Mouse (Mus musculus) heart, embryonic 13.5 days (tissue): Measurements from ENCODE around the gene Myh11. TPM values are rescaled to one million over a fixed set of nuclear protein-coding genes. Genes with fewer than 3 reads are reported as not detected.

Source experiments
- ATAC-seq: fragments of 200-750 bp; cut with Nextera tagmentation; 2 replicates; pipeline ENCODE4 v1.8.0; 2017; ENCODE audit warnings: moderate TSS enrichment; ENCODE audit not compliant: insufficient number of reproducible peaks, low FRiP score, low TSS enrichment; ENCODE audit errors: extremely low read depth
- H3K27ac ChIP-seq: fragments of 300-500 bp; sonication (generic); replicated peaks from 2 replicates; pipeline ENCODE4 v1.5.1; 2015; ENCODE audit warnings: moderate library complexity, mild to moderate bottlenecking, inconsistent platforms
- H3K27me3 ChIP-seq: fragments of 300-500 bp; sonication (generic); replicated peaks from 2 replicates; pipeline ENCODE4 v1.6.1; 2015; ENCODE audit warnings: mild to moderate bottlenecking, inconsistent platforms
- H3K36me3 ChIP-seq: fragments of 300-500 bp; sonication (generic); 2 replicates; pipeline ENCODE4 v1.6.1; 2015; ENCODE audit warnings: mild to moderate bottlenecking, inconsistent platforms
- H3K4me1 ChIP-seq: fragments of 300-500 bp; sonication (generic); 2 replicates; pipeline ENCODE4 v1.6.1; 2015; ENCODE audit warnings: inconsistent platforms
- H3K4me2 ChIP-seq: fragments of 300-500 bp; sonication (generic); 2 replicates; pipeline ENCODE4 v1.6.1; 2015; ENCODE audit warnings: inconsistent platforms, mild to moderate bottlenecking, moderate library complexity
- H3K4me3 ChIP-seq: fragments of 300-500 bp; sonication (generic); 2 replicates; pipeline ENCODE4 v1.5.1; 2015; ENCODE audit warnings: moderate library complexity, mild to moderate bottlenecking, inconsistent platforms
- H3K9ac ChIP-seq: fragments of 300-500 bp; sonication (generic); 2 replicates; pipeline ENCODE4 v1.6.1; 2015; ENCODE audit warnings: inconsistent platforms, mild to moderate bottlenecking, moderate library complexity
- H3K9me3 ChIP-seq: fragments of 300-500 bp; sonication (generic); 2 replicates; pipeline ENCODE4 v1.6.1; 2016; ENCODE audit warnings: inconsistent platforms
- WGBS: fragments of 180-500 bp; shearing (Covaris S2); methylation state at CpG from one replicate; pipeline ENCODE4 v1.1.7; 2015; ENCODE audit warnings: mixed read lengths; 5-methylcytosine and 5-hydroxymethylcytosine counted together
- polyA plus RNA-seq: library from polyadenylated mRNA; unstranded; fragments of >200 nt; fragmentation: Nextera tagmentation; extraction: Ambion mirVana; gene quantifications from 2 replicates; pipeline ENCODE4 v1.2.1, GENCODE M21; 2015

Gene Myh11
- polyA plus RNA-seq, 1 experiment from 2014 or later: 2.9 TPM

DNA sequence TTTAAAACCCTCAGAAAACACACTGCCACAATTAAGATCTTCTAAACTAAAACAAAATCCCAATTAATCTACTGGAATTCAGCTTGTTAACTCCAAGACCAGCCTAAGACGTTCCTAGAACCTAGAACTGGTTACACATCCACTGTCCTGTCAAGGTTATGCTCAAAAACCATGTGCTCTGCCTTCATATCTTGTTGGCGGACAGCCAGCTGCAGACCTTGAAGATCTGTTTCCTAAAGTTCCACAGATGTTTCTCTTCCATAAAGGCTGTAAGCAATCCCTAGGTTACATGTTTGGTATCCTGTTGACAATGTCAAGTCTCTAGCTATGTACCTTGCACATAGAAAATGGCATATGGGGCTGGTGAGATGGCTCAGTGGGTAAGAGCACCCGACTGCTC is 13.6 kb upstream of the Myh11 start:
- Histone ChIP-seq H3K9ac (no peak overlapping the region), H3K36me3 (peaks cover 84% of the 10 kb centered on the region), H3K27ac (no peak overlapping the region), H3K4me1 (peaks cover 9% of the 10 kb centered on the region), H3K4me3 (no peak overlapping the region), H3K27me3 (no peaks in the 10 kb centered on the region), H3K4me2 (no peak overlapping the region), H3K9me3 (no peaks in the 10 kb centered on the region)
- no peak for ATAC-seq
- WGBS: 81% methylated on average over 3 of the region's 3 CpGs

DNA sequence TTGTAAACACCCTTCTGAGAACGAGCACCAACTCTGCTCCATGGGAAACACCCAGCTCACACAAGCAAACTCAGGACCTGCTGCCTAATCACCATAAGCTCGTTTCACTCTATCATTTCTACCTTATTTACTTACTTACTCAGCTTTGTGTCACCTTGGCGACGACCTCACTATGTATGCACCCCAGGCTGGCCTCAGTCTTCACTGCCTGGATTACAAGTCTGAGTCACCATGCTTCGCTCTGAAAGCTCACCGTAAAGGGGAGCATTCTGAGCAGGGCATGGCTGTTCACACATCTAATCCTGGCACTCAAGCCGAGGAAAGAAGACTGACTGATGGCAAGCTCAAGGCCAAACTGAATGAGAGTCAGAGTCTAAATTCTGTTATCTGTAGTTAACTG is 12.5 kb upstream of the Myh11 start:
- H3K27ac ChIP-seq: no peak overlapping the region
- no peak for ATAC-seq
- peaks cover 87% of the 10 kb centered on the region for H3K36me3 ChIP-seq
- H3K9ac ChIP-seq: no peak overlapping the region
- peaks cover 9% of the 10 kb centered on the region for H3K4me1 ChIP-seq
- WGBS: 59% methylated on average over 7 of the region's 7 CpGs
- H3K27me3 ChIP-seq: no peaks in the 10 kb centered on the region
- H3K4me2 ChIP-seq: no peak overlapping the region
- H3K4me3 ChIP-seq: no peak overlapping the region
- no peaks in the 10 kb centered on the region for H3K9me3 ChIP-seq

- no peak overlapping the region for H3K9ac ChIP-seq
- ATAC-seq: no peak
- peaks cover 86% of the 10 kb centered on the region for H3K36me3 ChIP-seq
- H3K4me3 ChIP-seq: no peak overlapping the region
- H3K27me3 ChIP-seq: no peaks in the 10 kb centered on the region
- no peak overlapping the region for H3K27ac ChIP-seq
- no peak overlapping the region for H3K4me2 ChIP-seq
- H3K4me1 ChIP-seq: peaks cover 9% of the 10 kb centered on the region
- whole genome bisulfite sequencing: 92% methylated on average over 2 of the region's 2 CpGs
- no peaks in the 10 kb centered on the region for H3K9me3 ChIP-seq
These were observed 12.0 kb upstream of the Myh11 start for GRCm38 (mm10) chr16:14303148-14303547.

- ATAC-seq: no peak
These were observed 7.3 kb upstream of the Myh11 start for GRCm38 (mm10) chr16:14298461-14298860.

GRCm38 (mm10) chr16:14297746-14298145 is 6.6 kb upstream of the Myh11 start:
- WGBS: 84% methylated on average over 4 of the region's 4 CpGs
- ATAC-seq: no peak
- H3K27ac ChIP-seq: no peak overlapping the region

More at GRCm38 (mm10) chr16:14298461-14298860, 7.3 kb upstream of the Myh11 start:
- Histone ChIP-seq H3K27ac (no peak overlapping the region), H3K9ac (no peak overlapping the region), H3K27me3 (peaks cover 24% of the 10 kb centered on the region), H3K4me2 (no peak overlapping the region), H3K9me3 (no peaks in the 10 kb centered on the region), H3K36me3 (peaks cover 61% of the 10 kb centered on the region), H3K4me3 (no peak overlapping the region), H3K4me1 (no peaks in the 10 kb centered on the region; the same call in 1 of the 2 replicates)
- WGBS: 58% methylated on average over 4 of the region's 4 CpGs

DNA sequence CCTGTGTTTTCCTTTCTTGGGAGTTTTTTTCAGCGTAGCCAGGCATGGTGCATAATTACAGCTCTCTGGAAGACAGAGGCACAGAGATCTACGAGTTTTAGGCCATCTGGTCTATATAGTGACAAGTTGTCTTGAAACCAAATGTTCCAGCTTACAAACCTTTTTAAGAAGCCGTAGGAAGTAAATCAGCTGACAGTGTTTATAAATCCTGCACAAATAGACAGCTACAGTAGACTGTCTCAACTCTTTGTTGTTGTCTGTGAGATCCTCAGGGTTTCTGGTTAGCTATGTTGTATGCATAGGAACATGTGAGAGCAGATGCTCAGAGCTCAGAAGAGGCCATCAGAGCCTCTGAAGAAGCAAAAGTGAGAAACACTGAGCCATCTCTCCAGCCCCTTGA is 6.0 kb upstream of the Myh11 start:
- Histone ChIP-seq H3K4me1 (peaks cover 10% of the 10 kb centered on the region), H3K36me3 (peaks cover 49% of the 10 kb centered on the region), H3K27me3 (peaks cover 38% of the 10 kb centered on the region), H3K9ac (no peak overlapping the region), H3K27ac (no peak overlapping the region), H3K9me3 (no peaks in the 10 kb centered on the region), H3K4me3 (no peak overlapping the region), H3K4me2 (no peak overlapping the region)
- ATAC-seq: no peak
- WGBS: 77% methylated on average over 3 of the region's 3 CpGs

More at GRCm38 (mm10) chr16:14297746-14298145, 6.6 kb upstream of the Myh11 start:
- H3K9ac ChIP-seq: no peak overlapping the region
- no peak overlapping the region for H3K4me2 ChIP-seq
- H3K27me3 ChIP-seq: peaks cover 32% of the 10 kb centered on the region
- H3K4me3 ChIP-seq: no peak overlapping the region
- H3K36me3 ChIP-seq: peaks cover 54% of the 10 kb centered on the region
- H3K9me3 ChIP-seq: no peaks in the 10 kb centered on the region
- peaks cover 4% of the 10 kb centered on the region for H3K4me1 ChIP-seq

DNA sequence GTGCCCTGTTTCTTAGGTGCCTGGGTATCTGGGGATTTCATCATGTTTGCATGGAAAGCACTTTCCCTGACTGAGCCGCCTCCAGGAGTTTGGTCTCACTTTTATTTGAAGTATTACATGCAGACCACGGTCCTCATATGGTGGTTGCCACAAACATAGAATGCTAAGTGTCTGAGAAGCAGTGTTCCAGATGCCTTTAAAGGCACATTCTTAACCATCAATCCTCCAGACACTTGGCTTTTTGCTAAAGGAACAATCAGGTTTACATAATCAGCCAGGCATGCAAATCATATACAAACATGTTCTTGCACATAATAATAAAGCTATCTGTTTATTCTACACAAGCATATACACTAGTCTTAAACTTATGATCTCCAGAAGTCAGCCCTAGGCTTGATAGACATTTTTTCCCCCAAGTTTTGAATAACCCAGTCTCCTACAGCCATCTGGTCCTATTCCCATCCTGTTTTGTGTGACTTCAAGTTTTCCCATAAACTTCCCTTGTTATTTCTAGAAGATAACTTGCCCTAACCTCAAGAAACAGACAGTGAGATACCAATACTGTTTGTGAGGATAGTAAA is 5.5 kb upstream of the Myh11 start:
- ATAC-seq: no peak
- Histone ChIP-seq H3K9ac (no peak overlapping the region), H3K27ac (no peak overlapping the region), H3K36me3 (peaks cover 44% of the 10 kb centered on the region), H3K4me1 (peaks cover 15% of the 10 kb centered on the region), H3K27me3 (peaks cover 43% of the 10 kb centered on the region), H3K4me2 (no peak overlapping the region), H3K9me3 (no peaks in the 10 kb centered on the region), H3K4me3 (no peak overlapping the region)
- WGBS: 82% methylated on average over 2 of the region's 2 CpGs

DNA sequence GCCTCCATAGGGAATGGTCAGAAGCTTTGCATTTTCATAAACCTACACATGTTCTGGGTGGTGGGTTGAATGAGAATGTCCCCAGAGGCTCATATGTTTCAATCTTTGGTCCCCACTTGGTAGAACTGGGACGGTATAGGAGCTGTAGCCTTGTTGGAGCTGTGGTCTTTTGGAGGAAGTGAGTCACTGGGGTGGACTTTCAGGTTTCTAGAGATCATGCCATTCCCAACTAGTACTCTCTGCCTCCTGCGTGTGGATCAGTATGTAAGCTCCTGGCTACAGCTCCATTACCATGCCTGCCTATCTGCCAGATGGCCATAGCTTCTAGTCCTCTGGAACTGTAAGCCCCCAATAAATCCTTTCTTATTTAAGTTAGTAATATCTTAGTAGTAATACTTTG is 4.1 kb upstream of the Myh11 start:
- no peak for ATAC-seq
- no peak overlapping the region for H3K4me3 ChIP-seq
- H3K4me1 ChIP-seq: peaks cover 19% of the 10 kb centered on the region
- no peak overlapping the region for H3K27ac ChIP-seq
- H3K9ac ChIP-seq: no peak overlapping the region
- H3K4me2 ChIP-seq: no peak overlapping the region
- no peaks in the 10 kb centered on the region for H3K9me3 ChIP-seq
- peaks cover 56% of the 10 kb centered on the region for H3K27me3 ChIP-seq
- 63% methylated on average over 2 of the region's 2 CpGs for WGBS
- peaks cover 30% of the 10 kb centered on the region for H3K36me3 ChIP-seq

DNA sequence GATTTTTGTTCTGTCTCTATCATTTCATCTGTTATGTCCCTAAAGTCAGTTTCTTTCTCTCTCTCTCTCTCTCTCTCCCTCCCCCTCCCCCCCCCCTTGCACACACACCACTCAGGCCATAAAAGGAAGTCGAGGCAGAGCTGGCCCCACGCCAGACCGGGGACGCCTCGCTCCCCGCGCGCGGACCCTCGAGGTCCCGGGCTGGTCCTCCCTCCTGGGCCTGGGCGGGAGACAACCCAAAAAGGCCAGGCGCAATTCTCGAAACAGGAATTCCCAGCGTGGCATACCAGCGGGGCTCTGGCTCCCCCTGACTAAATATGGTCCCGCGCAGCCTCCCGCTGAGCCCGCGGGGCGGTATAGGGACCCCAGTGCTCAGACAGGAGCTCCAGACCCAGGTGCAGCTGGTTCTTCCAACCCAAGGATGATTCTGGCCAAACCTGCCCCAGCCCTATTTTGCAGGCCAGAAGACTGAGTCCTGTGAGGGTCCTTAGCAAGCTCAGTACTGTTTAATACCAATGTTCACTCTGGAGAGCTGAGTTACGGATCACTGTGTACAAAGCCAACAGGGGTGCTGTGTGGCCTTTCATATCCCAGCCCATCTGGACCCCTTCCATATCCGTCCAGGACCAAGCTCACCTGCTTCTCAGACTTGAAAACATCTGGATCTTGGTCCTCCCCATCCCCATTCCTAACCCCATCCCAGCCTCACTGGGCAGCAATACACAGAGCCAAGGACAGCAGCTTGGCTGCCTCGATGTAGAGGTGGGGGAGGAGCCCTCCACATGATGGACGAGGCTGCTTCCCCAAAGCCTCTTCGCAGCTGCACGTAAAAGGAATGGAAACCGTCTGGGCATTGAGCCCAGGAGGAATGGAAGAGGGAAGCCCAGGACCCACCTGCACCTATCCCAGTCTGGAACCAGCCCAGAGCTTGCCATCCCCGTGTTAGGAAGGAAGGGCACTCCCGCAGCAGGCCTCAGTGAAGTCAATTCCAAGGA is 1.3 kb upstream of the Myh11 start:
- peak overlapping the region; percentile 47; the same call in 1 of the 2 replicates for H3K9ac ChIP-seq
- H3K36me3 ChIP-seq: 0 out of 2 replicates have a peak, but pooled peaks cover 5% of the 10 kb centered on the region
- WGBS: 10% methylated on average over 31 of the region's 31 CpGs
- H3K4me1 ChIP-seq: peaks cover 19% of the 10 kb centered on the region
- no peaks in the 10 kb centered on the region for H3K9me3 ChIP-seq
- H3K4me3 ChIP-seq: peak overlapping the region; percentile 43
- peak overlapping the region; percentile 69 for H3K4me2 ChIP-seq
- no peak for ATAC-seq
- no peak overlapping the region for H3K27ac ChIP-seq
- H3K27me3 ChIP-seq: peaks cover 84% of the 10 kb centered on the region

DNA sequence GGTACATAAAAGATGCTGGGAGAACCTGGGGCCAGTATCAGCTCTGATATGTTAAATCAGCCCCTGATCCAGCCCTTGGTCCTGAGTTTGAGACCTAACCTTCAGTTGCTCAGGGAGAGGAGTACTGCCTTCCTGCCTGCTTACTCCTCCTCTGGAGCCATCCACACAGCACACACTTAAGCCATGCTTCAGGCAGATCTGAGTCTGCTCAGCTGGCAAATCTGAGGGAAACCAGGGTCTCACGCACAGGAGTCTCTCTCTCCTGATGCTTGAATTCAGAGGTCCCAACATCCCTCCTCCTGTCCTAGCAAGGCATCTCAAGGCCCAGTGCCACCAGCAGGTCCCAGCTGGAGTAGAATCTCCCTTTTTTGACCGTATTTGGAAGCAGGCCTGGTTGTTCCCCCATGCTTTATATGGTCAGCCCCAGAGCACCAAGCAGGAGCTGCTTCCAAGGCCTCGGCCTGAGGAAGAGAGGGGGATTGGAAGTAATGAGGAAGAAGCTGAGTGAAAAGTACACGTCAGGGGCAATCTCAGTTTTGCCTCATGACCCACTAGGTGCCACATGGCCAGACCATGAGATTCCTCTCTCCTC is 18.7 kb downstream of the Myh11 start:
- Histone ChIP-seq H3K36me3 (no peaks in the 10 kb centered on the region), H3K4me2 (no peak overlapping the region), H3K4me3 (no peak overlapping the region), H3K9me3 (no peaks in the 10 kb centered on the region), H3K27me3 (peaks cover 100% of the 10 kb centered on the region), H3K9ac (no peak overlapping the region), H3K27ac (no peak overlapping the region), H3K4me1 (no peaks in the 10 kb centered on the region)
- ATAC-seq: no peak
- 52% methylated on average over 4 of the region's 4 CpGs for WGBS

DNA sequence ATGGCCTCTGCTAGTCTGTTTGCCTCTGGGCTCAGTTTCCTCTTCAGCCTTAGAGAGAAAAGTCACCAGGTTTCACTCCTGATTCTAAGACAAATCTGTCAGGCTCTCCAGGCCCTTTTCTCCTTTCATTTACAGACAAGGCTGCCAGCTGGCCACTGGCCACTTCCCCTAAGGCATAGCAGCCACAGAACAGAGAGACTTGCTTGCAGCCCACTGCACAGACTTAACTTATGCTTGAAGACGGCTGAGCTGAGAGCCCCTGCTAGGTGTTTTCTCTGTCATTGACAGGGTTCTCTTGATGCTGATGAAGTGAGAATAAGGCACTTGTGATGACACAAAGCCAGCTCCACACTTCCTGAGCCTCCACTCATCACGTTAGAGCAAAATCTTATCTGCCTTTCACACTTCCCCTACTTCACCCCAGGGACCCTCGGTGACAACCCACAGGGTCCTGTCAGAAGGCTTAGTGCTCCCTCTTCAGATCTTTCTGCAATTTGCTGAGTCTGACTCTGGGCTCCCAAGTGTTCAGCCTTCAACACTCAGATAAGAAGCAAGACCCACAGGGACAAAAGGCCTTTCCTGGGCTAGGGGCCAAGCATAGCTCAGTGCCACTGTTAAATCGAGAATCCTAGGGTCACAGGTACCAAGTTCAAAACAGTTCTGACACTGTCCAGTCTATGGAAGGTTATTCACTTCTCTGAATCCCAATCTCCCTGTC is 25.8 kb downstream of the Myh11 start:
- H3K4me3 ChIP-seq: no peak overlapping the region
- H3K27ac ChIP-seq: no peak overlapping the region
- H3K4me2 ChIP-seq: no peak overlapping the region
- no peaks in the 10 kb centered on the region; the same call in 1 of the 2 replicates for H3K9me3 ChIP-seq
- WGBS: 6% methylated on average over 4 of the region's 4 CpGs
- peaks cover 90% of the 10 kb centered on the region for H3K27me3 ChIP-seq
- H3K9ac ChIP-seq: no peak overlapping the region
- peak; percentile 40; the same call in 1 of the 2 replicates for ATAC-seq
- H3K4me1 ChIP-seq: peaks cover 10% of the 10 kb centered on the region
- no peaks in the 10 kb centered on the region for H3K36me3 ChIP-seq
